Mouse (Mus musculus): ENCODE results near the gene Itsn2. TPM values are rescaled to one million over a fixed set of nuclear protein-coding genes. Genes with fewer than 3 reads are reported as not detected.
"Not testable (repeated sequence)": the region's sequence is repeated elsewhere in the genome, so short reads cannot be mapped to it uniquely, and the experiment has no call there.

Gene Itsn2
- polyA plus RNA-seq, 1 experiment from 2014 or later = 44.0 TPM

DNA sequence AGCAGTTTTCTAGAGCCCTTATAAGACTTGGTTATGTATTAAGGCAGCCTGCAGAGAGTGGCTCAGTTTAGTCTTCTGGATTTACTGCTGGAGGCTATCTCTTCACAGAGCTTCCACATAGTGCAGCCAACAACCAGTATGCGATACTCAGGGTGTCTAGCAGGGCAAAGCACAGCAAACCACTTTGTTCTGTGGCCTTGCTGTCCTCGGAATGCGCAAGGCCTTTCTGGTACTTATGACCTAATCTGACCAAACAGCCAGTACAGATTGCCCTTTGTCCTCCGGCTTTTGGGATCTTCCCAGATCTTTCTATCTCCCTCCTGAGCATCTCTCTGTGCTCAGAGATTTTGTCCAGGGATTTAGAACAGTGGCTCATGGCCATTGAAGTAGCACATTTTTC is 93.0 kb downstream of the Itsn2 start:
- H3K9me3 ChIP-seq (ENCODE audit: control insufficient read depth, low read length) = no peaks in the 10 kb centered on the region
- ATAC-seq (ENCODE audit: low read depth) (no peak), DNase-seq (ENCODE audit: low spot score) (no peak)
- 65% methylated on average over 4 of the region's 4 CpGs for WGBS
- H3K4me3 ChIP-seq (ENCODE audit: low read depth, low read length) = no peak overlapping the region
- H3K4me1 ChIP-seq (ENCODE audit: control insufficient read depth, insufficient read depth, low read length) = no peaks in the 10 kb centered on the region
- no peak overlapping the region for H3K27ac ChIP-seq (replicated peaks; ENCODE audit: low read depth, low read length)
- 0 out of 2 replicates have a peak, but pooled peaks cover 8% of the 10 kb centered on the region for H3K36me3 ChIP-seq (ENCODE audit: control insufficient read depth, insufficient read depth, low read length)
- H3K9ac ChIP-seq (ENCODE audit: low read depth, low read length) = no peak overlapping the region
- H3K27me3 ChIP-seq (replicated peaks; ENCODE audit: control insufficient read depth, insufficient read depth, low read length) = no peaks in the 10 kb centered on the region
- H3K4me2 ChIP-seq (ENCODE audit: low read depth, low read length) = no peak overlapping the region

DNA sequence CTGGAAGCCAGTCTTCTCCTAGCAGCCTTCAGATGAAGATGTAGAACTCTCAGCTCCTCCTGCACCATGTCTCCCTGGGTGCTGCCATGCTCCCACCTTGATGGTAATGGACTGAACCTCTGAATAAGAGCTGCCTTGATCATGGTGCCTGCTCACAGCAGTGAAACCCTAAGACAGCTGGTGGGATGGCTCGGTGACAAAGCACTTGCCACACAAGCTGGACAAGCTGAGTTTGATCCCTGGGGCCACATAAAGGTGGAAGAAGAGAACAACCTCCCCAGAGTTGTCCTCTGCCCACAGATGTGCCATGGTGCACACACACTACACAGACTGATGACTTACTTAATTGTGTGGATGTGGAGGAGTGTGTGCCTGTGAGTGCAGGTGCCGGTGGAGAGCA is 95.9 kb downstream of the Itsn2 start:
- DNase-seq (ENCODE audit: low spot score) (no peak), ATAC-seq (ENCODE audit: low read depth) (no peak)
- 0 out of 2 replicates have a peak, but pooled peaks cover 3% of the 10 kb centered on the region for H3K36me3 ChIP-seq (ENCODE audit: control insufficient read depth, insufficient read depth, low read length)
- 79% methylated on average over 2 of the region's 2 CpGs for WGBS
- no peak overlapping the region for H3K9ac ChIP-seq (ENCODE audit: low read depth, low read length)
- H3K4me1 ChIP-seq (ENCODE audit: control insufficient read depth, insufficient read depth, low read length) = no peaks in the 10 kb centered on the region
- H3K27me3 ChIP-seq (replicated peaks; ENCODE audit: control insufficient read depth, insufficient read depth, low read length) = no peaks in the 10 kb centered on the region
- no peaks in the 10 kb centered on the region for H3K9me3 ChIP-seq (ENCODE audit: control insufficient read depth, low read length)
- H3K27ac ChIP-seq (replicated peaks; ENCODE audit: low read depth, low read length) = no peak overlapping the region
- no peak overlapping the region for H3K4me2 ChIP-seq (ENCODE audit: low read depth, low read length)
- H3K4me3 ChIP-seq (ENCODE audit: low read depth, low read length) = no peak overlapping the region

DNA sequence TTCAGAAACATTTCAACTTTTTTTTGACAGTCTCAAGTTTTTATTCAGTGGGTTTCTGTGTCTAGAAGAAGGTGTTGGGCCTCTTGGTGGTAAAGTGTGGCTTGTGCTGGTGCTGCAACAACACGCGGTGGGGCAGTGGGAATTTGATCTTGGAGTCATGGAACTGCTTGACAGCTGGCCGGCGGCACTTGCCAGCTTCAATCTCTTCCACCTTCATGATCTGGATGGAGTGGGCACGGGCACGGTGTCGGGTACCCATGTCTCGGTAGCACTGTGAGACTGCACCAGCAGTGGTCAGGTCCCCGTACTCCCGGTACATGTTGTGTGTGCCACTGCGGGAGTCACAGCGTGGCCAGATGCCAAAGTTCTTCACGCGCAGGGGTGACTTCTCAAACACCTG is 96.9 kb downstream of the Itsn2 start:
- no peak for DNase-seq (ENCODE audit: low spot score)

DNA sequence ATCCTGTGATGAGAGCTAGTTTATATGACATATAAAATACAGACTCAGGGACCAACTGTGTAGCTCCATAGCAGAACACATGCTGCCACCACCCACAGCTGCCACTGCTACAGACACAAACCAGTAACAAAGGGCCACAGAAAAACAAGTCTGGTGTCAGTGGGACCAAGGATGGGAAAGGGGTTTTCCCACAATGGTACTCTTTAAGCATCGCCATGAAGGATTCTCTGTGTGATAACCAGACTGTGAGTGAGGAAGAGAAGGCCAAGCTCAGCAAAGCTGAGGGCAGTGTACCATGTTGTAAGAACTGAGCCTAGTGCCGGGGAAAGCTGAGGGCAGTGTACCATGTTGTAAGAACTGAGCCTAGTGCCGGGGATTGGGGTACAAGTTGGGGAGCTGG is 98.8 kb downstream of the Itsn2 start:
- Histone ChIP-seq H3K4me3 (ENCODE audit: low read depth, low read length) (no peak overlapping the region), H3K36me3 (ENCODE audit: control insufficient read depth, insufficient read depth, low read length) (no peaks in the 10 kb centered on the region), H3K9ac (ENCODE audit: low read depth, low read length) (no peak overlapping the region), H3K27me3 (replicated peaks; ENCODE audit: control insufficient read depth, insufficient read depth, low read length) (no peaks in the 10 kb centered on the region), H3K4me1 (ENCODE audit: control insufficient read depth, insufficient read depth, low read length) (no peaks in the 10 kb centered on the region), H3K9me3 (ENCODE audit: control insufficient read depth, low read length) (no peaks in the 10 kb centered on the region), H3K4me2 (ENCODE audit: low read depth, low read length) (no peak overlapping the region), H3K27ac (replicated peaks; ENCODE audit: low read depth, low read length) (no peak overlapping the region)
- 76% methylated on average over 3 of the region's 3 CpGs for WGBS
- no peak for DNase-seq (ENCODE audit: low spot score)
- no peak for ATAC-seq (ENCODE audit: low read depth)

More for the DNA sequence above, 96.9 kb downstream of the Itsn2 start:
- Histone ChIP-seq H3K4me1 (ENCODE audit: control insufficient read depth, insufficient read depth, low read length) (no peaks in the 10 kb centered on the region), H3K4me3 (ENCODE audit: low read depth, low read length) (no peak overlapping the region), H3K36me3 (ENCODE audit: control insufficient read depth, insufficient read depth, low read length) (no peaks in the 10 kb centered on the region), H3K27me3 (replicated peaks; ENCODE audit: control insufficient read depth, insufficient read depth, low read length) (no peaks in the 10 kb centered on the region), H3K9ac (ENCODE audit: low read depth, low read length) (no peak overlapping the region), H3K9me3 (ENCODE audit: control insufficient read depth, low read length) (no peaks in the 10 kb centered on the region), H3K27ac (replicated peaks; ENCODE audit: low read depth, low read length) (no peak overlapping the region), H3K4me2 (ENCODE audit: low read depth, low read length) (no peak overlapping the region)
- WGBS = 90% methylated on average over 14 of the region's 14 CpGs
- ATAC-seq (ENCODE audit: low read depth) = no peak

DNA sequence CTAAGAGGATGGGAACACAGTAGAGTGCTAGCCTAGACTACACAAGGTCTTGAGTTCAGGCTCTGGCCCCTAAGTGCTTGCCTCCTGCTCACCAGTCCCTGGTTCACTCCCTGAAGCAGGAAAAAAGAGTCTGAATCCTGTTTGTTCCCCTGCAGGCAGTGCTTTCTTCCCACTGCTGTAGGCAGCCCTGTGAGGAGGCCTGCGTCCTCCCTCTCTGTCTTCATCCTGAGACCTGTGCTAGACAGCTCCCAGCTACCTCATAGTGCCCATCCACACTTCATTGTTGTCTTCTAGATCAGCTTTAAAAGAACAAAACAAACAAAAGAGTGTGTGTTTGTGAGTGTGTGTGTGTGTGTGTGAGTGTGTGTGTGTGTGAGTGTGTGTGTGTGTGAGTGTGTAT is 102.1 kb downstream of the Itsn2 start:
- no peak overlapping the region for H3K27ac ChIP-seq (replicated peaks; ENCODE audit: low read depth, low read length)
- no peak for ATAC-seq (ENCODE audit: low read depth)

GRCm38 (mm10) chr12:4705626-4706025 is 113.2 kb downstream of the Itsn2 start:
- WGBS = 72% methylated on average over 6 of the region's 6 CpGs
- H3K9me3 ChIP-seq (ENCODE audit: control insufficient read depth, low read length); DNase-seq (ENCODE audit: low spot score); H3K9ac ChIP-seq (ENCODE audit: low read depth, low read length); H3K4me1 ChIP-seq (ENCODE audit: control insufficient read depth, insufficient read depth, low read length); H3K4me2 ChIP-seq (ENCODE audit: low read depth, low read length); H3K27ac ChIP-seq (replicated peaks; ENCODE audit: low read depth, low read length); H3K4me3 ChIP-seq (ENCODE audit: low read depth, low read length); ATAC-seq (ENCODE audit: low read depth); H3K27me3 ChIP-seq (replicated peaks; ENCODE audit: control insufficient read depth, insufficient read depth, low read length): not testable (repeated sequence)
- H3K36me3 ChIP-seq (ENCODE audit: control insufficient read depth, insufficient read depth, low read length) = peaks cover 57% of the 10 kb centered on the region

More for the DNA sequence above, 102.1 kb downstream of the Itsn2 start:
- H3K27me3 ChIP-seq (replicated peaks; ENCODE audit: control insufficient read depth, insufficient read depth, low read length) = no peaks in the 10 kb centered on the region
- H3K9ac ChIP-seq (ENCODE audit: low read depth, low read length) = no peak overlapping the region
- H3K4me2 ChIP-seq (ENCODE audit: low read depth, low read length) = no peak overlapping the region
- peaks cover 12% of the 10 kb centered on the region for H3K36me3 ChIP-seq (ENCODE audit: control insufficient read depth, insufficient read depth, low read length)
- no peak for DNase-seq (ENCODE audit: low spot score)
- H3K4me1 ChIP-seq (ENCODE audit: control insufficient read depth, insufficient read depth, low read length) = no peaks in the 10 kb centered on the region
- no peak overlapping the region for H3K4me3 ChIP-seq (ENCODE audit: low read depth, low read length)
- 70% methylated on average over 1 of the region's 1 CpGs for WGBS
- H3K9me3 ChIP-seq (ENCODE audit: control insufficient read depth, low read length) = no peaks in the 10 kb centered on the region

DNA sequence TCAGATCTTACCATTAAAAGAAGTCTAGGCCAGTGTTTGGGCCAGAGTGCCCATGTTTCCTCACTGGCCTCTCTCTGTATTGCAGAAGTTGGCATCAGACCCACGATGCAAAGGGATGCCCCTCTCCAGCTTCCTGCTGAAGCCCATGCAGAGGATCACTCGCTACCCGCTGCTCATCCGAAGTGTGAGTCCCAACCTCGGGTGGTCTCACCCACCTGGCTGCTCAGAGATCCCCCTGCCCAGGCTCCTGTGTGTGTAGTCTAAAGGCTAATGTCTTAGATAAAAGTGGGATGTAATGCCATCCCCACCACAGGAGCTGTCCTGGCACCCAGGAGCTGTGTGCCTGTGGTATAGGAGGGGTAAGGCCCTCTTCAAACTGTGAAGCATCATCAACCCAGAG is 113.7 kb downstream of the Itsn2 start:
- no peaks in the 10 kb centered on the region for H3K4me1 ChIP-seq (ENCODE audit: control insufficient read depth, insufficient read depth, low read length)
- peaks cover 56% of the 10 kb centered on the region for H3K36me3 ChIP-seq (ENCODE audit: control insufficient read depth, insufficient read depth, low read length)
- DNase-seq (ENCODE audit: low spot score) (no peak), ATAC-seq (ENCODE audit: low read depth) (no peak)
- no peak overlapping the region for H3K9ac ChIP-seq (ENCODE audit: low read depth, low read length)
- no peaks in the 10 kb centered on the region for H3K9me3 ChIP-seq (ENCODE audit: control insufficient read depth, low read length)
- H3K4me3 ChIP-seq (ENCODE audit: low read depth, low read length) = no peak overlapping the region
- H3K27me3 ChIP-seq (replicated peaks; ENCODE audit: control insufficient read depth, insufficient read depth, low read length) = no peaks in the 10 kb centered on the region
- no peak overlapping the region for H3K4me2 ChIP-seq (ENCODE audit: low read depth, low read length)
- 86% methylated on average over 5 of the region's 5 CpGs for WGBS
- no peak overlapping the region for H3K27ac ChIP-seq (replicated peaks; ENCODE audit: low read depth, low read length)

DNA sequence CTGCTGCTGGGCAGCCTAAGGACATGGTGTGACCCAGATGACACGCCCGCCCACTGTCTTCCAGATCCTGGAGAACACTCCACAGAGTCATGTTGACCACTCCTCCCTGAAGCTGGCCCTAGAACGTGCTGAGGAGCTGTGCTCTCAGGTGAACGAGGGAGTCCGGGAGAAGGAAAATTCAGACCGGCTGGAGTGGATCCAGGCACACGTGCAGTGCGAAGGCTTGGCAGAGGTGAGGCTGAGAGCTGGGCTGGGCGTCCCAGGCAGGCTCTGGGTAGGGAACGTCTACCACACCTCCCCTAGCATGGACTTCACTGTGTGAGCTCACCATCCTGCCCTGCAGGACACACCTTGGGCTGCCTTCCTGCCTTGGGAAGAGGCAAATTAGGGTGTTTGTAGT is 114.5 kb downstream of the Itsn2 start:
- Histone ChIP-seq H3K27ac (replicated peaks; ENCODE audit: low read depth, low read length) (no peak overlapping the region), H3K9ac (ENCODE audit: low read depth, low read length) (no peak overlapping the region), H3K4me1 (ENCODE audit: control insufficient read depth, insufficient read depth, low read length) (no peaks in the 10 kb centered on the region), H3K36me3 (ENCODE audit: control insufficient read depth, insufficient read depth, low read length) (peaks cover 50% of the 10 kb centered on the region), H3K4me2 (ENCODE audit: low read depth, low read length) (no peak overlapping the region), H3K4me3 (ENCODE audit: low read depth, low read length) (no peak overlapping the region), H3K9me3 (ENCODE audit: control insufficient read depth, low read length) (no peaks in the 10 kb centered on the region), H3K27me3 (replicated peaks; ENCODE audit: control insufficient read depth, insufficient read depth, low read length) (no peaks in the 10 kb centered on the region)
- DNase-seq (ENCODE audit: low spot score) (no peak), ATAC-seq (ENCODE audit: low read depth) (no peak)
- 84% methylated on average over 10 of the region's 10 CpGs for WGBS

- 90% methylated on average over 14 of the region's 14 CpGs for WGBS
- Histone ChIP-seq H3K27me3 (replicated peaks; ENCODE audit: control insufficient read depth, insufficient read depth, low read length) (no peaks in the 10 kb centered on the region), H3K36me3 (ENCODE audit: control insufficient read depth, insufficient read depth, low read length) (peaks cover 51% of the 10 kb centered on the region), H3K4me1 (ENCODE audit: control insufficient read depth, insufficient read depth, low read length) (no peaks in the 10 kb centered on the region), H3K27ac (replicated peaks; ENCODE audit: low read depth, low read length) (no peak overlapping the region), H3K4me3 (ENCODE audit: low read depth, low read length) (no peak overlapping the region), H3K4me2 (ENCODE audit: low read depth, low read length) (no peak overlapping the region), H3K9me3 (ENCODE audit: control insufficient read depth, low read length) (no peaks in the 10 kb centered on the region), H3K9ac (ENCODE audit: low read depth, low read length) (no peak overlapping the region)
- DNase-seq (ENCODE audit: low spot score) = no peak
- no peak for ATAC-seq (ENCODE audit: low read depth)
Measured at GRCm38 (mm10) chr12:4707488-4708017, 115.1 kb downstream of the Itsn2 start.
